In genomic region chr1:134733659-134734058, GRCm38 (mm10) we compare ENCODE assay signal across 25 mouse cellular contexts.
DNase-seq lines count a peak whose midpoint lies in the region; ATAC-seq and TF ChIP-seq lines count a peak whose summit lies in the region.
"Had no signal": no experiment of that assay in that cellular context is flagged by ENCODE, and none has a peak within 500 bp of the region (broad histone marks: within the 10 kb centered on the region; RNA-seq: fewer than 3 reads in every experiment).

No protein-coding gene starts in this region.

- no peak overlapping the region for H3K27ac ChIP-seq in intestine, embryonic 16.5 days (ENCODE audit: low read length)
- H3K27ac ChIP-seq in stomach, embryonic 14.5 days (ENCODE audit: low read length): no peak overlapping the region; the same call in 1 of the 2 replicates
- H3K27ac ChIP-seq in stomach, postnatal 0 days (replicated peaks): peak overlapping the region; percentile 53; the same call in 1 of the 2 replicates
- no peak overlapping the region for H3K27ac ChIP-seq in midbrain, embryonic 11.5 days (ENCODE audit: low read depth, low read length)
- H3K27ac ChIP-seq: embryonic facial prominence, embryonic 10.5 days; embryonic facial prominence, embryonic 13.5 days; forebrain, embryonic 12.5 days; forebrain, embryonic 15.5 days; heart, embryonic 13.5 days; hindbrain, embryonic 14.5 days; hindbrain, postnatal 0 days had no signal

- H3K9ac ChIP-seq in intestine, embryonic 16.5 days (ENCODE audit: low read depth, low read length): no peak overlapping the region
- H3K9ac ChIP-seq in stomach, embryonic 14.5 days (replicated peaks; ENCODE audit: low read depth, low read length): no peak overlapping the region
- H3K9ac ChIP-seq in stomach, postnatal 0 days (ENCODE audit: low read length): no peak overlapping the region
- no peak overlapping the region for H3K9ac ChIP-seq in midbrain, embryonic 11.5 days (ENCODE audit: low read length)
- H3K9ac ChIP-seq: embryonic facial prominence, embryonic 13.5 days; forebrain, embryonic 12.5 days; forebrain, embryonic 15.5 days; heart, embryonic 13.5 days; hindbrain, embryonic 14.5 days had no signal

- H3K36me3 ChIP-seq in intestine, embryonic 16.5 days (ENCODE audit: control insufficient read depth, insufficient read depth, low read length): no peaks in the 10 kb centered on the region
- no peaks in the 10 kb centered on the region for H3K36me3 ChIP-seq in stomach, embryonic 14.5 days (ENCODE audit: control insufficient read depth, insufficient read depth, low read length)
- no peaks in the 10 kb centered on the region for H3K36me3 ChIP-seq in stomach, postnatal 0 days (ENCODE audit: control insufficient read depth, insufficient read depth, low read length)
- H3K36me3 ChIP-seq in midbrain, embryonic 11.5 days (ENCODE audit: control insufficient read depth, insufficient read depth, low read length): no peaks in the 10 kb centered on the region
- H3K36me3 ChIP-seq: embryonic facial prominence, embryonic 10.5 days; embryonic facial prominence, embryonic 13.5 days; forebrain, embryonic 12.5 days; forebrain, embryonic 15.5 days; heart, embryonic 13.5 days had no signal

- WGBS in intestine, embryonic 16.5 days: 58% methylated on average over 5 of the region's 5 CpGs
- 63% methylated on average over 5 of the region's 5 CpGs for WGBS in stomach, embryonic 14.5 days
- 54% methylated on average over 5 of the region's 5 CpGs for WGBS in stomach, postnatal 0 days
- WGBS in midbrain, embryonic 11.5 days: 90% methylated on average over 5 of the region's 5 CpGs

- DNase-seq in stomach, postnatal 0 days (ENCODE audit: low spot score): peak; percentile 14
- DNase-seq in midbrain, embryonic 11.5 days (ENCODE audit: low spot score, missing footprints): no peak
- no peak for DNase-seq in adrenal gland, adult 8-10 months
- no peak for DNase-seq in layer of hippocampus, adult 18-20 months (ENCODE audit: low spot score in 2 of 2)
- DNase-seq: adrenal gland, postnatal 14 days; cerebellum, adult 11 months; cerebellum, adult 2 months; cerebellum, adult 9-11 months; cerebellum, postnatal 36 days; embryo, embryonic 11 days; gastrocnemius, postnatal 25 days; heart, adult 18-20 months; heart, postnatal 14 days; heart, postnatal 4 days had no signal

- H3K4me2 ChIP-seq in intestine, embryonic 16.5 days (ENCODE audit: low read depth, low read length): no peak overlapping the region
- no peak overlapping the region for H3K4me2 ChIP-seq in stomach, embryonic 14.5 days (replicated peaks; ENCODE audit: low read depth, low read length)
- H3K4me2 ChIP-seq in stomach, postnatal 0 days (replicated peaks; ENCODE audit: low read depth): no peak overlapping the region
- no peak overlapping the region for H3K4me2 ChIP-seq in midbrain, embryonic 11.5 days
- H3K4me2 ChIP-seq: embryonic facial prominence, embryonic 13.5 days; forebrain, embryonic 12.5 days; forebrain, embryonic 15.5 days; heart, embryonic 13.5 days; hindbrain, embryonic 14.5 days had no signal

- peak; percentile 82 for ATAC-seq in intestine, embryonic 16.5 days
- ATAC-seq in stomach, embryonic 14.5 days (ENCODE audit: insufficient number of reproducible peaks, insufficient read depth, low FRiP score, low read depth): peak; percentile 50; the same call in 1 of the 2 replicates
- ATAC-seq in stomach, postnatal 0 days (ENCODE audit: low FRiP score, low TSS enrichment): peak; percentile 74; the same call in 1 of the 2 replicates
- no peak for ATAC-seq in midbrain, embryonic 11.5 days (ENCODE audit: low FRiP score)
- ATAC-seq: CD4-positive, CD25-positive, alpha-beta regulatory T cell, adult 4 months; forebrain, embryonic 15.5 days; hindbrain, postnatal 0 days had no signal

- TF ChIP-seq EP300 in stomach, postnatal 0 days (optimal IDR thresholded peaks at IDR 0.05): peak; percentile 30

- no peaks in the 10 kb centered on the region for H3K27me3 ChIP-seq in intestine, embryonic 16.5 days (replicated peaks; ENCODE audit: control insufficient read depth, insufficient read depth, low read length)
- H3K27me3 ChIP-seq in stomach, embryonic 14.5 days (ENCODE audit: control insufficient read depth, insufficient read depth, low read length): no peaks in the 10 kb centered on the region
- no peaks in the 10 kb centered on the region for H3K27me3 ChIP-seq in stomach, postnatal 0 days (ENCODE audit: control insufficient read depth, insufficient read depth, low read length)
- H3K27me3 ChIP-seq in midbrain, embryonic 11.5 days (ENCODE audit: control insufficient read depth, insufficient read depth, low read length): no peaks in the 10 kb centered on the region
- H3K27me3 ChIP-seq: embryonic facial prominence, embryonic 13.5 days; forebrain, embryonic 12.5 days; forebrain, embryonic 15.5 days had no signal

- H3K9me3 ChIP-seq in intestine, embryonic 16.5 days (ENCODE audit: control insufficient read depth, low read length): no peaks in the 10 kb centered on the region
- H3K9me3 ChIP-seq in stomach, embryonic 14.5 days (ENCODE audit: control insufficient read depth, low read depth, low read length): no peaks in the 10 kb centered on the region
- H3K9me3 ChIP-seq in stomach, postnatal 0 days (ENCODE audit: control insufficient read depth, low read length): no peaks in the 10 kb centered on the region
- no peaks in the 10 kb centered on the region; the same call in 1 of the 2 replicates for H3K9me3 ChIP-seq in midbrain, embryonic 11.5 days (ENCODE audit: control insufficient read depth, low read length)
- H3K9me3 ChIP-seq: embryonic facial prominence, embryonic 10.5 days; embryonic facial prominence, embryonic 13.5 days; forebrain, embryonic 12.5 days; forebrain, embryonic 15.5 days; heart, embryonic 13.5 days had no signal

- H3K4me3 ChIP-seq in intestine, embryonic 16.5 days (ENCODE audit: low read length): no peak overlapping the region
- H3K4me3 ChIP-seq in stomach, embryonic 14.5 days (ENCODE audit: low read depth, low read length): no peak overlapping the region
- H3K4me3 ChIP-seq in stomach, postnatal 0 days (ENCODE audit: low read depth, low read length): no peak overlapping the region
- no peak overlapping the region for H3K4me3 ChIP-seq in midbrain, embryonic 11.5 days (ENCODE audit: low read depth, low read length)
- H3K4me3 ChIP-seq: embryonic facial prominence, embryonic 10.5 days; embryonic facial prominence, embryonic 13.5 days; erythroblast, embryonic 14.5 days; forebrain, embryonic 12.5 days; forebrain, embryonic 15.5 days; heart, embryonic 13.5 days had no signal

- H3K4me1 ChIP-seq in intestine, embryonic 16.5 days (ENCODE audit: control insufficient read depth, insufficient read depth, low read length): peaks cover 3% of the 10 kb centered on the region; the same call in 1 of the 2 replicates
- H3K4me1 ChIP-seq in stomach, embryonic 14.5 days (ENCODE audit: control insufficient read depth, insufficient read depth, low read length): peaks cover 2% of the 10 kb centered on the region; the same call in 1 of the 2 replicates
- no peaks in the 10 kb centered on the region for H3K4me1 ChIP-seq in stomach, postnatal 0 days (replicated peaks; ENCODE audit: control insufficient read depth, insufficient read depth)
- no peaks in the 10 kb centered on the region for H3K4me1 ChIP-seq in midbrain, embryonic 11.5 days (ENCODE audit: control insufficient read depth, insufficient read depth, low read length)
- H3K4me1 ChIP-seq: embryonic facial prominence, embryonic 13.5 days; forebrain, embryonic 15.5 days had no signal

- TF ChIP-seq CTCF in stomach, postnatal 0 days (IDR thresholded peaks at IDR 0.05; ENCODE audit: low read depth): no peak
